Mouse (Mus musculus) spleen, postnatal 36 days (tissue): ENCODE data around the gene Uso1.
"Not testable (repeated sequence)": the region's sequence is repeated elsewhere in the genome, so short reads cannot be mapped to it uniquely, and the experiment has no call there.

ENCODE experiments used
- DNase-seq, 2 experiments: peaks; one replicate each; pipeline ENCODE4 v3.0.0; 2022; ENCODE audit warnings: low spot score in 2 of 2, mixed read lengths in 1 of 2

Uso1 gene

GRCm38 (mm10) chr5:92195716-92196115 lies 58.0 kb downstream of the Uso1 start:
- DNase-seq, result not testable (repeated sequence)

DNA sequence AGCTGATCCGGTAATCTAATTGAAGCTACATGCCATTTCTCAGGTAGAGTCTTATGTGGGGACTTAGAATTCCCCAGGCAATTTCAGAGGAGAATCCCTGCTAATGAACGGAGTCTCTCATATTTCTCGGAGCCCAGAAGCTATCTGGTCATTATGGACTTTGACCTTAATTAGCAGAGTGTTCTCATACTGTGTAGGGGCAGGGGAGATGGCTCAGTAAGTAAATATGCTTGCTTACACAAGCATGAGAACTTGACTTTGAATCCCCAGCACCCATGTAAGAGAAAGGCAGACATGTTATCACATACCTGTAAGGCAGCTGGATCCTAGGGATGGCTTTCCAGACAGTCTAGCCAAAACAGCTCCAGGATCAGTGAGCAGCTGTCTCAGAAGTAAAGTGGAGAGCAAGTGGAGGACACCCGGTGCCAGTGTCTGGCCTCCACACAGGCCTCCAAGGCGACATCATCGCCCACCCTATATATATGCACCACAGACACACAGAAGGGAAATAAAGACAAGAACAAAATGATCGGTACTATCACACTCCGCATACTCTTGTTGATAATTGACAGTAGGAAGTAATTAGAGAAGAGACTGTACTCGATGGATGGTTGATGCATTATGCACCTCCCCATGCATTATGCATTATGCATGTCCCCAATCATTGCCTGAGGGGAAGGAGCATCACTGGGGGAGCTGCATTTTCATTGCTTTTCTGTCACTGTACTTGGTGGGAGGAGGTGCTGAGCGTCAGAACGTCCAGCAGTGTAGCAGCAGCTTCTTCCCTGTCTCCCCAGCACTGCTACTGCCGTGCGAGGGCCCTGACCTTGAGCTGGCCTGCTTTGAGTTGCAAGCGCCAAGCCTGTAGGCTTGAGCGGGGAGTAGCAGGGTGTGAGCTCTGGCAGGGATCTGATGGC lies 59.4 kb downstream of the Uso1 start:
- no peak for DNase-seq

- DNase-seq, result no peak
Observed at GRCm38 (mm10) chr5:92198266-92198665, 60.5 kb downstream of the Uso1 start.

- no peak for DNase-seq
Observed at GRCm38 (mm10) chr5:92204162-92205036, 66.7 kb downstream of the Uso1 start.

DNA sequence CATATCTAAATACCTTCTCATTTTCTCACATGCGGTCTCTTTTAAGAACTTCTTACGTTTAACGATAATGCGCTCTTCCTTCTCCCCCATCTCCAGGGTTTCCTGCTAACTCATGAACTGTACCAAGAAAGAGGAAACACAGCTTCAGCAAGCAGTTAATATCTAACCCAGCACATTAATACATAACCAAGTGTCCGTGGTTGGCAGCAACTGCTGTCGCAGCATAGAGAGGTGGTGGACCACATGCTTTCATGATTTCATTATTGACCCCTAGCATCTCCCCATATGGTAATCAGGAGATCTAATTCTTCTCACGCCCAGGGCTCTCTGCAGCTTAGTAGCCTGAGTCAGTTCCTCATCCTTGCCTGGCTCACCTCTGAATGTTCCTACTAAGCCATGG lies 67.4 kb downstream of the Uso1 start:
- DNase-seq, result no peak

DNA sequence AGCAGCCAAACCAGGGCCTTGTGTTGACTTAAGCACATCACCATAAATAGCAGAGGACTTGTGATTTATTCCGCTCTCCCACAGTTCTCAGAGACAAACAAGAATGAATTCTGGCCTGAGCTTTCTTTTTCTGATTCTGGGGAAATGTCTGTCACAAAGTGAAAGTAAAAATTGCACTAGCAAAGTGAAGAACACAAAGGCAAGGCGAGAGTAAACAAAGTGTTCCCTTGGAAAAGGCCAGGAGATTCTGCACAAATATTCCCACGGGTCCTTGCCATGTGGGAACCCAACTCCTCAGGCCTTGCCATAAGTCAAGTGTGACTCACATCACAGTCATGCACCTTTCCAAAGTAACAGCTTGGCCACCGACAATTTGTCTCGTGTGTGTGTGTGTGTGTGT lies 68.0 kb downstream of the Uso1 start:
- no peak for DNase-seq

DNA sequence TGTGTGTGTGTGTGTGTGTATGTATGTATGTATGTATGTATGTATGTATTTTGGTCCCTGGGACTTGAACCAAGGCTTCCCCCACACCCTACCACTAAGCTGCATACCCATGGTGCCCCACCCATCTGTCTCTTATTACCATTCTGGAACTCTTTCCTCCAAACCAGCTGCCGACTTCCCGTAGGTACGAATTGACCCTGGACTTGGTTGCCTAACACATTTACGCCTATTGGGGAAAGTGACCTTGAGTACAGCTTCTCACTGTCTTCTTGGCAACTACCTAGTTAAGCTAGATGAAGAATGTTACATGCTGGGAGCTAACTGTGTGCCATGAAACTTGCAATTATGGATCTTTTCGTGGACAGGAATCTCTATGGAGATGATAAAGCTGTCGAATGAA lies 68.4 kb downstream of the Uso1 start:
- no peak for DNase-seq

- DNase-seq, result no peak
Observed at GRCm38 (mm10) chr5:92210205-92210604, 72.5 kb downstream of the Uso1 start.

DNA sequence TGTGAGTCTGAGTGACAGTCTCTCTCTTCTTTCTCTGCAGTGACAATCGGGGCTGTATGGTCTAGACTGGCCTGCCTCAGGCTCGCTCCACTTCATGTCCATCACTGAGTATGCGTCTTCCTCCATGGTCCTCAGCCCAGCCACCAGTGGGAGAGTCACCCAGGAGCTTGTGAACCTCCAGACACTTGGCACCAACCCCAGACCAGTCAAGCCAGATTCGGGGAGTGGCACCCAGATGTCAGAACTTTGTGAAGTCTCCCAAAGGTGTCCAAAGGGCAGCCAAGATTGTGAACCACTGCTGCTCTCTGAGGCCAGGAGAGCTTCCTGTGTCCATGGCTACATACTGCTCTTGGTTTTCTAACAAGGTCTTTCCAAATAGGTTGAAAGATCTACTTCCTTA lies 74.5 kb downstream of the Uso1 start:
- no peak for DNase-seq

- no peak for DNase-seq
Observed at GRCm38 (mm10) chr5:92215308-92215707, 77.6 kb downstream of the Uso1 start, which contains the start of gene U90926. Gene U90926 (minus strand): TSS chr5:92215408.

- DNase-seq, result no peak
Observed at GRCm38 (mm10) chr5:92218915-92219793, 81.4 kb downstream of the Uso1 start.

DNA sequence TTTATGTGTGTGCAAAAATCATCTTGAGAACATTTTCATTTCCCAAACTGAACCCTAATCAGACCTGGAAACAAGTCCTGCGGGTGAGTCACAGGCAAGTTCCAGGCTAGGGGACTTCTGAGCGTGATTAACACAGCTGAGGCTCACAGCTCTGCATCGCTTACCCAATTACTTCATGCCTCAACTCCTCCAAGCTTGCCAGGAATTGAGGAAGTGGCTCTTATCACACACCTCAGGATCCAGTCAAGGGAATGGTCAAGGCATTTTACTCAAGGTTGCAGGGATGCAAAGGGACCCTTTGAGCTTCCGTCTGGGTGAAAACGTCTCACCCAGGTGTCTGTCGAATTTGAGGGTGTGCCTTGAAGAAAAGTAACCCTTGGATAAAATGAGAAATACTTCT lies 82.1 kb downstream of the Uso1 start:
- DNase-seq, result no peak

- no peak for DNase-seq
Observed at GRCm38 (mm10) chr5:92220287-92220902, 82.7 kb downstream of the Uso1 start.

- no peak for DNase-seq
Observed at GRCm38 (mm10) chr5:92227782-92228181, 90.0 kb downstream of the Uso1 start.

DNA sequence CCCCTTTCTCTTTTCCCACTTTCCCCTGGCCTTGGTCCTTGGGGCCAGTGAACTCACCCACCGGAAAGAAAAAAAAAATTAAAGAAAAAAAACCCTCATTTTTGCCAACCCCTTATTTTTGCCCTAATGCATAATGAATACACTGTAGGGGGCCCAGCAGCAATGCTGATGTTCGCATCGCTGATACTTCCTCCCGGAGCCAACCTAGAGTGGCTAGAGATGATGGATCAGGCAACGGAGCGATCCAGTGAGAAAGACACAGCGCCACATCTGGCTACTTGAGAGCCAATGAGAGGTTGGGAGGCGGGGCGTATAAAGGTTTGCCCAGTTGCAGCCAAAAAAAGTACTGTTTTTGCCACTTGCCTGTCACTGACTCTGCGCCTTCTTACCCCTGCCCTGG lies 91.0 kb downstream of the Uso1 start:
- no peak for DNase-seq

- no peak for DNase-seq
Observed at GRCm38 (mm10) chr5:92229514-92229913, 91.8 kb downstream of the Uso1 start.

DNA sequence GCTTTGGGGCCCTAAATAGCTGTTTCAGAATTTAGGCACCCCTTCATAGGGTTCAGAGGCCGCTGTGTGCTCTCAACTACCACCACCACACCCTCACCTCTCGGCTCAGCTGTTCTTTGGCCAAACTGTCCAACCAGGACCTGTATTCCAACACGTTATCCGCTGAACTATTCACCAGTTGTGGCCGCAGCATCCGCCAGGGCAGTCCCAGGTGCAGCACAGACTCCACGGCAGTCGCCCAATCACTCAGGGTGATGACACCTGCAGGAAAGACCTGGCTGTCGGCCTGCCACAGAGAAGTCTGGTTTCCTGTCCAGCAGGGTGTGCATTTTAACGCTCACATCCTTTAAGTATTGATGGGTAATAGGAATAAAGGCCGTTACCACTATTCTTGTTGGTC lies 92.6 kb downstream of the Uso1 start:
- no peak for DNase-seq

- DNase-seq, result no peak
Observed at GRCm38 (mm10) chr5:92231836-92232235, 94.1 kb downstream of the Uso1 start.

- DNase-seq, result no peak
Observed at GRCm38 (mm10) chr5:92233366-92233765, 95.6 kb downstream of the Uso1 start.

DNA sequence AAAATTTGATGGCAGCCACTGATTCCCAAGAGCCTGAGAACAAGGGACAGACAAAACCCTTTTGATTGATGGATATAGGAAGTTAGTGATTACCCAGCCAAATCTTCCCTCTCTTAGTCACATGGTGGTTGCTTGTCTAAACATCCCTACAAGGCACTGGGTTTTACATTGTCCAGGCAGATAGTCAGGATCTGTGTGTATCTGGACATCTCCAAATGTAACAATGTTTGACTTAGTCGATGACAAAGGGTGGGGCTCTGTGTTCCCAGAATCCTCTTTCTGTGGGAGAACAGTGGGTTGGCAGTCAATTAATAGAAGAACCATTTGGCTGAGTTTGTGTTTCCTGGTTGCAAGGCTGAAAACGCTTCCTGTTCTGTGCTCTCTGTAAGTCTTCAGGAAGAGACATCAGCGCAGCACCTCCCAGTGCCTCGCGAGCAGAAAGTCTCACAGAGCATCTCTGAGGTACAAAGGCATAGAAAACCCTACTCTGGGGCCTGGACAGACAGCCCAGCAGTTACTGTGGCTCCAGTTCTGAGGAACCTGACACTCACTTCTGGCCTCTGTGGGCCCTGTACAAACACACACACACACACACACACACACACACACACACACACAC lies 97.3 kb downstream of the Uso1 start:
- DNase-seq, result no peak
